Mouse (Mus musculus) heart, postnatal 10 days (tissue): ENCODE results near the gene Adprhl2. TPM values are rescaled to one million over a fixed set of nuclear protein-coding genes. Genes with fewer than 3 reads are reported as not detected.

ENCODE experiments used
- DNase-seq, 2 experiments: peaks; one replicate each; pipeline ENCODE4 v3.0.0; 2021
- intact Hi-C: fragments of 180-260 bp; cut with DNase I; formaldehyde crosslinking; loops from one replicate; pipeline ENCODE4 v1.15.1; 2025
- total RNA-seq, 2 experiments: library from RNA; stranded (reverse); gene quantifications; 2 replicates each; pipeline ENCODE4 v1.2.3; 2021

Adprhl2 gene
- 10 to 100 TPM; 17.0 to 18.9 TPM for total RNA-seq

- DNase-seq = peak; percentile 98 to 100
- intact Hi-C loops = loop anchor here (5.0 kb wide), 1 partner anchor 106 kb away; the partner anchor contains the start of gene Ago3
Measured at GRCm38 (mm10) chr4:126321111-126321853, at the start of gene Adprhl2. Gene Adprhl2 (minus strand): TSS chr4:126321703.

DNA sequence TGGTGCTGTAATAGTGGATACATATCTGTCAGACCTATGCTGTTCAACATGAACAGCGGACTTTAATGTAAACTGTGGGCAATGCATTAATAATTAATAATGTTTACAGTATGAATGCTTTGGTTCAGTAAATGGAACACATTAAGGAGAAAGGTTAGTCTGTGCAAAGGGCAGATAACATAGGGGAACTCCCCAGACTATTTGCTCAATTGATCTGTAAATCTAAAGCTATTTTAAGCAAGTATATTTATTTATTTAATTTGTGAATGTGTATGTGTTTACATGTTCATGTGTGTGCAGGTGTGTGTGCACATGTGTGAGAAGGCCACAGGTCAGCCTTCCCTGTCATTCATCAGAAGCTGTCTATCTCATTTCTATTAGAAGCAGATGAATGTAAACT is 38.6 kb upstream of the Adprhl2 start:
- intact Hi-C loops = no loop called here
- DNase-seq = no peak

- intact Hi-C loops = no loop called here
Measured at GRCm38 (mm10) chr4:126343451-126343850, 21.9 kb upstream of the Adprhl2 start.

GRCm38 (mm10) chr4:126339461-126339860 is 18.0 kb upstream of the Adprhl2 start:
- DNase-seq = no peak
- intact Hi-C loops = no loop called here

More at GRCm38 (mm10) chr4:126343451-126343850, 21.9 kb upstream of the Adprhl2 start:
- no peak for DNase-seq

GRCm38 (mm10) chr4:126332358-126332757 is 10.9 kb upstream of the Adprhl2 start:
- DNase-seq = peak in 1 of 2 experiments; percentile 18
- intact Hi-C loops = no loop called here

- no peak for DNase-seq
- intact Hi-C loops = no loop called here
Measured at GRCm38 (mm10) chr4:126331751-126332150, 10.2 kb upstream of the Adprhl2 start.

DNA sequence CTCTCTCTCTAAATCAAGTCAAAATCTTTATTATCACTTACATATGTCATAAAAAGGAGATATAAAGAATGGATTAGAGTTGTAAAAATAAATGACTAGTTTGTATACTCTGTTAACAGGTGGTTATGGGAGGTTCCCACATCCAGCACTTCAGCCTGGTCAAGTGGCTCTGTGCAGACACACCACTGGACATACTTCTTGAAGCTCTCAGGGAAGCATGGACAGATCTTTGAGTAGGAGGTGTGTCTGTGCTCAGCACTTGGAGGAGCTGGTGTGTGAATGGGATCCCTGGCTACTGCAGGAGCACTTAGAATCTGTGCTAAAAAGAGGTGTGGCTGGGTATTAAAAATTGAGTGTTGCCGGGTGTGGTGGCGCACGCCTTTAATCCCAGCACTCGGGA is 8.8 kb upstream of the Adprhl2 start:
- DNase-seq = no peak
- intact Hi-C loops = no loop called here

DNA sequence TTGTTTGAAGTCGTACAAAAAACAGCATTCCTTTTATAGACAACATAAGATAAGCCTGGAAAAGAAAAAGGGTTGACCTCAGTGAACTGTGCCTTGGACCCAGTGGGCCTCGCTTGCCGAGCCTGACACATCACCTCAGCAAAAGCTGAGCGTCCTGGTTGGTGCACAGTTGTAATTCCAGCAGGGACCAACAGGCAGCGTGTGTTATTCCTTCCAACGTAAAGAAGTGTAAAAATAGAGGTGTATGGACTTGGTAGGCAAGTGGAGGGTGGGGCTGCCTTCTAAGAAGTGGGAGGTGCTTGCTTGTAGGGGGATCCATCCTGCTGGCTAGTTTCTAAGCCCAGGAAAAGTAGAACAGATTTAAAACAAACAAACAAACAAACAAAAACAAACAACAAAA is 4.5 kb upstream of the Adprhl2 start:
- DNase-seq = no peak
- intact Hi-C loops = no loop called here

DNA sequence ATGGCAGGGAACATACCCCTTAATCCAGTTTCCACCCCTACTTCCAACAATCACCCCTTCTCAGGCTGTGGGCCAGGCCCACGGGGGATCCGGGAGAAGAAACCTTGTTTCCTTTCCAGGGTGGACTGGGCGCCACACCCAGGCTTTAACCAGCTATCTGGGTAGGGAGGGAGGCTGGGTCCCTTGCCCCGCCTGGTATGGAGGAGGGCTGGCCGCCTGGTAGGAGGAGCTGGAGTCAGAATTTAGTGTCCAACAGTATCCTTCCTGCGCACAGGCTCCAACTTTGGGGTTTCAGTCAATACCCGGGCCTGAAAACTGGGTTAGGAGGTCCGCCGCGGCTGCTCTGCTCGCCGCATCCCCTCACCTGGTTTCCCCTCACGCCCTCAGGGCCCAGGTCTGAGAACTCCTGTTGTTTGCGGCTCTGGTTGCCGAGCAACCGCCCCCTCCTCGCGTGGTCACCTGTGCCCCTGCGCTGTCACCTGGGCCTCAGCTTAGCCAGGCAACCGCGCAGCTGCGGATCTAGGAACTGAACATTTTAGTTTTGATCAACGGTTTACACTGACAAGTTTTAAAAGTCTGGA is 3.9 kb upstream of the Adprhl2 start, which contains the start of gene Tekt2:
Tekt2 (minus strand) TSS at position 408 of the 581 bp plus-strand sequence.
- intact Hi-C loops = no loop called here
- DNase-seq = no peak

GRCm38 (mm10) chr4:126324861-126325260 is 3.4 kb upstream of the Adprhl2 start:
- intact Hi-C loops = loop anchor here (5.0 kb wide), 1 partner anchor 102 kb away; the partner anchor contains the start of gene Ago3
- DNase-seq = no peak

DNA sequence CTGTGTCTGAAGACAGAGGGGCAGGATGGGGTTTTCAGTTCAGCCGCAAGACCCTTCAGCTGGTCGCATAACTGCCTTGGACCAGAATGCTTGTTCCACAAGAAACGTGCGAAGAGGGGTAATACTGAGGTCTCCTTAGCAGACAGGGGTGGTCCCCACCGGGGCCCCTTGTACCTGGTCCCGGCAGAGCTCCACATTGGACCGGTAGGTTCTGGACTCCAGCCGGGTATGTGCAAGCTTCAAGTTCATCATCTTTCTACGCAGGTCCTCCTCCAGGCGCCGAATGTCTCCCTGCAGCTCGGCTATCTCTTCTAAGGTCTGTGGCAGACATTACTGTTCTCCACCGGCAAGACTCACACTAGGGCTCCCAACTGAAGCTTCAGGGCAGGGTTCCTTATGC is 1.1 kb upstream of the Adprhl2 start:
- no peak for DNase-seq
- intact Hi-C loops = loop anchor here (5.0 kb wide), 1 partner anchor 105 kb away; the partner anchor contains the start of gene Ago3

- intact Hi-C loops = loop anchor here (5.0 kb wide), 1 partner anchor 105 kb away; the partner anchor contains the start of gene Ago3
- no peak for DNase-seq
Measured at GRCm38 (mm10) chr4:126321854-126322511, 480 bp upstream of the Adprhl2 start.

DNA sequence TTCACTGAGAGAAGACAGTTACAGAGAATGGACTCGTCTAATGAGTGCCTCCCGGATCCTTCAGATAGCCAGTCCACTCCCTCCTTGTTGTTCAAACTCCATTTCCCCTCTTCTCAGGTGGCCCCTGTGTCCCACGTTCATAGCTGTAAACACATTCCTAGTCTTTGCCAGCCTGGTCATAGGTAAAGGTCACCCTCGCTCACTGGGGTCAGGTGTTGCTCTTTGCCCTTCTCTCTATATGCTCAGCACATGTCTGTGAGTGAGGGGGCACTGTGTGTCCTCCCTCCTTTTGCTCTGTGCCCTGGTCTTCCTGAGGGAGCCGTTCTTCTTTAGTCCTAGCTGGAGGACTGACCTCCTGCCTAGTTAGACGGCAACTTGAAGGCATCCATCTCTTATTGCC is 1.7 kb downstream of the Adprhl2 start:
- intact Hi-C loops = loop anchor here (5.0 kb wide), 1 partner anchor 107 kb away; the partner anchor contains the start of gene Ago3
- DNase-seq = no peak

- intact Hi-C loops = no loop called here
- DNase-seq = no peak
Measured at GRCm38 (mm10) chr4:126316443-126317040, 5.0 kb downstream of the Adprhl2 start.

DNA sequence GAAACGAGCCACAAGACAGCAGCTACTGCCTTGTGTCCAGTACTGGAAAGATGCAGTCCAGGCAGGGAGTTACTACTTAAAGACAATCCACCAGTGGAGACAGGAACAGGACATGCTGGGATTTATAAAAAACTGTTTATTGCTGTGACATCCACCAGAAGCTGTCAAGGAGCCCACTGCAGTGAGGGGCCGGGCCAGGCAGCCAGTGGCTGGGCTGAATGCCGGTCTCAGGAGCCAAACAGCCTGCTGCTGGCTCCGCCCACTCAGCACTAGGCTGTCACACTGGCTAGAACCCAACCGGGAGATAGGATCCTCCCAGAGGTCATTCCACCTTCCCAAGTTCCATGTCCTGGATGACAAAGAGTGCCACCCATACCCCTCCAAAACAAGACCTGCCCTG is 5.6 kb downstream of the Adprhl2 start:
- intact Hi-C loops = no loop called here
- DNase-seq = peak; percentile 58 to 60

GRCm38 (mm10) chr4:126314393-126314792 is 7.1 kb downstream of the Adprhl2 start:
- no peak for DNase-seq
- intact Hi-C loops = no loop called here

DNA sequence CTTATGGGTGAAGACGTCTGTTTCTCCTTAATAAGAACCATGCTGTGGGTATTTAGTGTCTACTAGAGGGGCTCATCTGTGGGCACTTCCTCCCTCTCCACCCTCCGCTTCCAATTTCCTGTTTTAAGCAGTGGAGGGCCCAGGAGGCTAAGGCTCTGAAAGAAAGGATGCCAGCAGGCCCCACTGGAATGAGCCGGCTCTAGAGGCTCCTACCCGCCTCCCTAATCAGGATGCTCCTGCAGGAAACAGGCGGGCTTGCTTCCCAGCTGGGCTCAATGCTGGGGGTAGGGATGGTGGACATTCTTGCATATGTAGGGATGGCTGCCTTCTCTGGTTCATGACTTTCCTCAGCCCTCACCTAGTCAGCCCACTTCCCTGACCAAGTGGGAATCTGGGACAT is 8.3 kb downstream of the Adprhl2 start:
- intact Hi-C loops = no loop called here

GRCm38 (mm10) chr4:126311566-126312200 is 9.8 kb downstream of the Adprhl2 start:
- intact Hi-C loops = no loop called here
- DNase-seq = no peak

More for the DNA sequence above, 8.3 kb downstream of the Adprhl2 start:
- DNase-seq = no peak

DNA sequence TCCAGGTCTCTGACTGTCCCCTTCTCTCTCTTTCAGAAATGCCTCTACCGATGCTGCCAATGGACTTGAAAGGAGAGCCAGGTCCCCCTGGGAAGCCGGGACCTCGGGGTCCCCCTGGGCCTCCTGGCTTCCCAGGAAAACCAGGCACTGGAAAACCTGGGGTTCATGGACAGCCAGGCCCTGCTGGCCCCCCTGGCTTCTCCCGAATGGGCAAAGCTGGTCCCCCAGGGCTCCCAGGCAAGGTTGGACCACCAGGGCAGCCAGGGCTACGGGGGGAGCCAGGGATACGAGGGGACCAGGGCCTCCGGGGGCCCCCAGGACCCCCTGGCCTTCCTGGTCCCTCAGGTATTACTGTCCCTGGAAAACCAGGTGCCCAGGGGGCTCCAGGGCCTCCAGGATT is 11.2 kb downstream of the Adprhl2 start:
- DNase-seq = no peak
- intact Hi-C loops = loop anchor here (1.0 kb wide), 2 partner anchors 32 to 129 kb away; no protein-coding TSS in a partner anchor

DNA sequence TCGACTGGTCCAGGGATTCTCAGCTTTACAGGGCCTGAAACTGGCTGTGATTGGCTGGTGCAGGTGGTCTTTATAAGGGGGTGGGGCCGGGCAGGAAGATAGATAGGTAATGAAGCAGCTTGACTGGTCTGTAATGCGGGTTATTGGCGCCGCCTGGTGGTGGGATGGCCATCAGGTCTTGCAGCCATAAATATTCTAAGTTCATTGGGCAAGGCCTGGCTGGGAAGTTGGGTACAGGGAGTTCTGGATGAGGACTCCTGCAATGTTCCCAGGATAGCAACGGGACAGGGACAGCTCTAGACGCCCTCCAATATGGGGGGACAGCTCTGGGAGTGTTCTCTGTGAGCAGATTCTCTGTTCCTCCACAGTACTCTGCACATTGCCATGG is 11.6 kb downstream of the Adprhl2 start:
- DNase-seq = peak; percentile 87 to 92
- intact Hi-C loops = loop anchor here (1.0 kb wide), 3 partner anchors 32 to 129 kb away; no protein-coding TSS in a partner anchor
